ENCODE assay signal across 19 mouse cellular contexts in the genomic region with DNA sequence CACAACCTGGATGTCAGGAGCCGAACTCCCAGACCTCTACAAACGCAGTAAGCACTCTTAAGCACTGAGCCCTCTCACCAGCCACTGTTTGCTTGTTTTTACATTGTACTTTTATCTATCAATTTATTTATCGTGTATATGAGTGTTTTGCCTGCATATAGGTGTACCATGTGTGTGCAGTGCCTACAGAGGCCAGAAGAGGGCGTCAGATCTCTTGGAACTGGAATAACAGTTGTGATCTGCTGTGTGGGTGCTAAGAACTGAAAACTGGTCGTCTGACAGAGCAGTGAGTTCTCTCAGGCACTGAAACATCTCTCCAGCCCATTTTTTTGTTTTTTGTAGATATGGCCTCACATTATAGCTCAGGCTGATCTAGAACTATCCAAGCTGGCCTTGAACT. TPM values are rescaled to one million over a fixed set of nuclear protein-coding genes. Genes with fewer than 3 reads are reported as not detected.
DNase-seq lines count a peak whose midpoint lies in the region; ATAC-seq and TF ChIP-seq lines count a peak whose summit lies in the region.
"Had no signal": no experiment of that assay in that cellular context is flagged by ENCODE, and none has a peak within 500 bp of the region (broad histone marks: within the 10 kb centered on the region; RNA-seq: fewer than 3 reads in every experiment).

No protein-coding gene starts in this region.

- 80% methylated on average over 5 of the region's 5 CpGs for WGBS in kidney, adult 2 months
- 70% methylated on average over 5 of the region's 5 CpGs for WGBS in midbrain, postnatal 0 days
- WGBS in midbrain, embryonic 10.5 days, result 74% methylated on average over 5 of the region's 5 CpGs
- WGBS in hindbrain, embryonic 12.5 days, result 70% methylated on average over 5 of the region's 5 CpGs

- ATAC-seq in midbrain, postnatal 0 days (ENCODE audit: low FRiP score), result no peak
- ATAC-seq in hindbrain, embryonic 12.5 days (ENCODE audit: low FRiP score), result no peak
- ATAC-seq: forebrain, embryonic 13.5 days had no signal

- H3K9ac ChIP-seq in midbrain, postnatal 0 days (replicated peaks; ENCODE audit: low read length, poor library complexity, severe bottlenecking), result no peak overlapping the region
- H3K9ac ChIP-seq in hindbrain, embryonic 12.5 days, result no peak overlapping the region
- H3K9ac ChIP-seq: forebrain, embryonic 13.5 days; heart, embryonic 12.5 days; kidney, embryonic 15.5 days; liver, embryonic 15.5 days had no signal

- no peak overlapping the region for H3K4me3 ChIP-seq in kidney, adult 2 months (ENCODE audit: insufficient read depth, low read depth, low read length)
- H3K4me3 ChIP-seq in midbrain, postnatal 0 days (ENCODE audit: low read depth, low read length), result no peak overlapping the region
- H3K4me3 ChIP-seq in midbrain, embryonic 10.5 days, result no peak overlapping the region
- H3K4me3 ChIP-seq in hindbrain, embryonic 12.5 days, result no peak overlapping the region
- H3K4me3 ChIP-seq: embryonic facial prominence, embryonic 10.5 days; forebrain, embryonic 13.5 days; heart, embryonic 12.5 days; kidney, embryonic 15.5 days; liver, embryonic 15.5 days had no signal

- peak; percentile 20; the same call in 1 of the 2 replicates for TF ChIP-seq CTCF in kidney, adult 2 months (conservative IDR thresholded peaks at IDR 0.05; ENCODE audit: insufficient read depth, insufficient read length, low read depth, low read length)
- TF ChIP-seq CTCF in midbrain, postnatal 0 days (IDR thresholded peaks at IDR 0.05), result peak; percentile 36

- TF ChIP-seq POLR2A in kidney, adult 2 months (IDR thresholded peaks at IDR 0.05; ENCODE audit: low read depth, low read length), result no peak

- no peak overlapping the region for H3K4me2 ChIP-seq in midbrain, postnatal 0 days (ENCODE audit: low read depth, low read length, poor library complexity, severe bottlenecking)
- no peak overlapping the region for H3K4me2 ChIP-seq in hindbrain, embryonic 12.5 days (replicated peaks)
- H3K4me2 ChIP-seq: forebrain, embryonic 13.5 days; heart, embryonic 12.5 days; kidney, embryonic 15.5 days; liver, embryonic 15.5 days; midbrain, embryonic 11.5 days had no signal

- H3K27me3 ChIP-seq in kidney, adult 2 months (replicated peaks; ENCODE audit: control insufficient read depth, insufficient read depth, low read length), result no peaks in the 10 kb centered on the region
- no peaks in the 10 kb centered on the region for H3K27me3 ChIP-seq in midbrain, postnatal 0 days (ENCODE audit: insufficient read depth, low read length)
- peaks cover 7% of the 10 kb centered on the region; the same call in 1 of the 2 replicates for H3K27me3 ChIP-seq in midbrain, embryonic 10.5 days (ENCODE audit: low read depth, poor library complexity, severe bottlenecking)
- H3K27me3 ChIP-seq in hindbrain, embryonic 12.5 days, result no peaks in the 10 kb centered on the region
- H3K27me3 ChIP-seq: forebrain, embryonic 13.5 days; heart, embryonic 12.5 days; kidney, embryonic 15.5 days; liver, embryonic 15.5 days had no signal

- peaks cover 8% of the 10 kb centered on the region; the same call in 1 of the 2 replicates for H3K4me1 ChIP-seq in kidney, adult 2 months (ENCODE audit: control insufficient read depth, insufficient read depth, low read length)
- peaks cover 8% of the 10 kb centered on the region; the same call in 1 of the 2 replicates for H3K4me1 ChIP-seq in midbrain, postnatal 0 days (ENCODE audit: insufficient read depth, low read length)
- peaks cover 18% of the 10 kb centered on the region for H3K4me1 ChIP-seq in midbrain, embryonic 10.5 days
- peaks cover 14% of the 10 kb centered on the region for H3K4me1 ChIP-seq in hindbrain, embryonic 12.5 days

- no peaks in the 10 kb centered on the region for H3K36me3 ChIP-seq in kidney, adult 2 months (ENCODE audit: control insufficient read depth, insufficient read depth, low read length)
- H3K36me3 ChIP-seq in midbrain, postnatal 0 days (ENCODE audit: insufficient read depth, low read length), result no peaks in the 10 kb centered on the region
- no peaks in the 10 kb centered on the region for H3K36me3 ChIP-seq in midbrain, embryonic 10.5 days
- H3K36me3 ChIP-seq in hindbrain, embryonic 12.5 days, result no peaks in the 10 kb centered on the region
- H3K36me3 ChIP-seq: embryonic facial prominence, embryonic 10.5 days; heart, embryonic 12.5 days; kidney, embryonic 15.5 days; liver, embryonic 15.5 days had no signal

- no peak for DNase-seq in kidney, adult 2 months
- DNase-seq in kidney, postnatal 36 days, result no peak
- DNase-seq in midbrain, postnatal 0 days (ENCODE audit: low spot score), result no peak
- DNase-seq in midbrain, embryonic 10.5 days (ENCODE audit: low spot score), result no peak
- DNase-seq in R1 (ENCODE audit: low read depth, low spot score), result peak; percentile 71
- no peak for DNase-seq in urinary bladder, adult 18-20 months (ENCODE audit: low spot score in 2 of 2)
- DNase-seq: adrenal gland, adult 2 months; cerebellum, adult 11 months; gastrocnemius, postnatal 36 days; heart, postnatal 36 days; left cerebral cortex, postnatal 4 days; right cerebral cortex, postnatal 14 days had no signal

- no peak overlapping the region for H3K27ac ChIP-seq in kidney, adult 2 months (ENCODE audit: insufficient read depth, low read depth, low read length)
- no peak overlapping the region for H3K27ac ChIP-seq in midbrain, postnatal 0 days (ENCODE audit: low read depth, low read length)
- H3K27ac ChIP-seq in midbrain, embryonic 10.5 days (replicated peaks), result no peak overlapping the region
- no peak overlapping the region for H3K27ac ChIP-seq in hindbrain, embryonic 12.5 days
- H3K27ac ChIP-seq: embryonic facial prominence, embryonic 10.5 days; forebrain, embryonic 13.5 days; kidney, embryonic 15.5 days; liver, embryonic 15.5 days had no signal

- no peaks in the 10 kb centered on the region for H3K9me3 ChIP-seq in midbrain, postnatal 0 days (ENCODE audit: low read length)
- H3K9me3 ChIP-seq in midbrain, embryonic 10.5 days (replicated peaks), result no peaks in the 10 kb centered on the region
- H3K9me3 ChIP-seq in hindbrain, embryonic 12.5 days (replicated peaks), result no peaks in the 10 kb centered on the region; the same call in 1 of the 2 replicates
- H3K9me3 ChIP-seq: embryonic facial prominence, embryonic 10.5 days; forebrain, embryonic 13.5 days; heart, embryonic 12.5 days; kidney, embryonic 15.5 days; liver, embryonic 15.5 days had no signal

RNA-seq across cellular contexts. Expression of a gene that starts 3.1 kb away (rescaled TPM):
- polyA plus RNA-seq in kidney, adult 2 months (2012; rRNA removed), result 8.3 and 10.0 TPM in 2 replicates
- total RNA-seq in midbrain, postnatal 0 days (2014; rRNA removed), result 13.9 and 31.9 TPM in 2 replicates
- 10.8 and 12.8 TPM in 2 replicates for polyA plus RNA-seq in midbrain, postnatal 0 days (2015; fragmentation: Nextera tagmentation; extraction: Ambion mirVana)
- 44.9 and 45.7 TPM in 2 replicates for polyA plus RNA-seq in midbrain, embryonic 10.5 days (2016; fragmentation: Nextera tagmentation; extraction: Ambion mirVana)
- polyA plus RNA-seq in hindbrain, embryonic 12.5 days (2016; fragmentation: Nextera tagmentation; extraction: Ambion mirVana), result 46.1 and 50.3 TPM in 2 replicates

RNA-seq across cellular contexts. Expression of a gene that starts 59.6 kb away (rescaled TPM):
- 41.6 and 55.2 TPM in 2 replicates for polyA plus RNA-seq in kidney, adult 2 months (2012; rRNA removed)
- total RNA-seq in midbrain, postnatal 0 days (2014; rRNA removed), result 3.9 and 11.3 TPM in 2 replicates
- 0.44 and 0.67 TPM in 2 replicates for polyA plus RNA-seq in midbrain, postnatal 0 days (2015; fragmentation: Nextera tagmentation; extraction: Ambion mirVana)
- polyA plus RNA-seq in midbrain, embryonic 10.5 days (2016; fragmentation: Nextera tagmentation; extraction: Ambion mirVana), result 0.35 and 0.38 TPM in 2 replicates
- polyA plus RNA-seq in hindbrain, embryonic 12.5 days (2016; fragmentation: Nextera tagmentation; extraction: Ambion mirVana), result 0.96 and 1.6 TPM in 2 replicates

Comparison
In these comparisons a context has a peak if more than half of its experiments do, and no peak if none do; other contexts are left out.
1. RNA of a gene that starts 59.6 kb away (polyA plus RNA-seq): 41.6 to 55.2 TPM in kidney, adult 2 months; 0.96 to 1.6 TPM in hindbrain, embryonic 12.5 days, 0.44 to 0.67 TPM in midbrain, postnatal 0 days and 0.35 to 0.38 TPM in midbrain, embryonic 10.5 days; every median in the first group is over 10 times any median in the second.